Mouse (Mus musculus) thymus, postnatal 4 days (tissue): ENCODE measurements around the gene Aprt.

Experiments
- DNase-seq: peaks from one replicate; pipeline ENCODE4 v3.0.0; 2021

Gene Aprt

DNA sequence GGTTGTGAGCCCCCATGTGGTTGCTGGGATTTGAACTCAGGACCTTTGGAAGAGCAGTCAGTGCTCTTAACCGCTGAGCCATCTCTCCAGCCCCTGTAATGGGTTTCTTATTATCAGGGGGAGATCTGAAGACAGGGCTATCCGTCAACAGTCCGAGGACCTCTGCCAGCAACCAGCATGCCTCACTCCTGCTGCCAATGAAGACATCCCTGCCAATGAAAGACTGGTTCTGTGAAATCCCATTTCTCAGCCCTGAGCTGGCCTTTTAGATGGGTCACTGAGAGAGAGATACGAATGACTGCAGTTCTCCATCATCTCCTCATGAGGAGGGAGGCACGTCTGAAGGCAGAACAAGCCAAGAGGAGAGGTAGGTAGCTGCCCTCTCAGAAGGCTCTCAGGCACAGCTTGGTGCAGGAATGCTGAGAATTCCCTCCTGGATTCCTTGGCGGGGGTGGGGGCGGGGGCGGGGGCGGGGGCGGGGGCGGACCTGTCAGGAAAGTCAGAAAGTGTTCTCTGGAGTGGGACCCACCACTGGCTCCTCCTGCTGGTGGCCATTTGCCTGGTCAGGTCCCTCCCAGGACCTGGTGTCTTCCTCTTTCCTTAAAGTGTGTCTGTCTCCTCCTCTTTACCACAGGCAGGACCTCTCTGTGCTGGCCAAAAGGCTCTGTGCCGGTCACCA is 17.9 kb downstream of the Aprt start:
- no peak for DNase-seq

GRCm38 (mm10) chr8:122557248-122558038 is 19.3 kb downstream of the Aprt start:
- peak; percentile 61 for DNase-seq

DNA sequence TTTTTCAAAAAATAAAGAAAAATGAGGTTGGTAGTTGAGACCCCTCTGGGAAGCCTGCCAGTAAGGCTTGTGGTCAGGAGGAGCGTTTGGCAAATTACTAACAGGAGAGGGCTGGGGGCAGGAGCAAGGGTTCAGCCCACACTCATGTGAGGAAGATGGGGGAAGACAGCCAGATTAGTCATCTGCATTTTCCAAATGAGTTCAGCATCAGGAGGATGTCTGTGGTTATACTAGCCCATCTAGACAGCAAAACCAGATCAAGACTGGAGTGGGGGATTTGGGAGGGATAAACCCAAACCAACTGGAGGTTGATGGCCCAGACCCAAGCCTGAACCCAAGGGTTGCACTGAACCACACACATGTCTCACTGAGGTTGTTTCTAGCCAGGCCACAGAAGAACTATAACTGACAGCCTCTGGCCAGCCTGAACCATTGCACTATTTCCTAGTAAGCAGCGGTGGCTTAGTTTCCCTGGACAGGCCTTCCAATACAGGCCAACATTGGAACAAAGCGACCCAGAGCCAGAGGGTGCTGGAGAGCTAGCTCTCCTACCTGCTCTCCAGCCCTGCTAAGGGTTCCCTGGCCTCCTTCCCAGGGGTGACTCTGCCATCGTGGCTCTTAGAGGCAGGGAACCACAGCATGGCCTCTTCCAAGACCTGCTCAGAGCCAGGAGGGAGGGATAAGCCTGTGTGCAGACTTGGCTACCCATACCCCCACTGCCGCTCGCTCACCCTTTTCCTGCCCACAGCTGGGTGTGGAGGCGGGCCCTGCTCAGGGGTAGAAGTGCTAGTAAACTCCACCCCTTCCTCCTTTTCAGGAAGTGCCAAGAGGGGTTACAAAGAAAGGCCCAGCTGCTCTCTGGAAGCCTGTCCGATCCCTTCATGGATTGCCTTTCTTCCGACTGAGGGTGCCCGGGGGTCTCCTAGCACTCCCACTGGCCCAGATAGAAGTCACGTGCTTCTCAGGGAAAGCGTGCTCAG is 20.4 kb downstream of the Aprt start:
- DNase-seq: peak; percentile 88

DNA sequence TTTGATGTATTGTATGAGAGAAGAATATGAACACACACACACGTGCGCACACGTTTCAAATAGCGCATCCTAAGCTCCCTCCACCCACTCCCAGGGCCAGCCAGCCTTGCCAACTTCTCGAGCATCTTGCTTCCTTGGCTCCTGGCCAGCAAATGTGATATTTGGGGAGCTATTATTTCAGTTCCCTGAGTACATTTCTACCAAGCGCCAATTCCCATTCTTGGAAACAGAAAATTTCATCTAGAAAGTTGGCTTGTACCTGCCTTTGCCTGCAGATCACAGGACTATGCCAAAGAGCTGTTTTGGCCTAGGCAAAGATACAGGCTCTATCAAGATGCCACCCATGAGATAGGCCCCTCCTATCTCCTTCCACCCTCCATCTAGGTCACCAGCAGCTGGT is 21.9 kb downstream of the Aprt start:
- no peak for DNase-seq

DNA sequence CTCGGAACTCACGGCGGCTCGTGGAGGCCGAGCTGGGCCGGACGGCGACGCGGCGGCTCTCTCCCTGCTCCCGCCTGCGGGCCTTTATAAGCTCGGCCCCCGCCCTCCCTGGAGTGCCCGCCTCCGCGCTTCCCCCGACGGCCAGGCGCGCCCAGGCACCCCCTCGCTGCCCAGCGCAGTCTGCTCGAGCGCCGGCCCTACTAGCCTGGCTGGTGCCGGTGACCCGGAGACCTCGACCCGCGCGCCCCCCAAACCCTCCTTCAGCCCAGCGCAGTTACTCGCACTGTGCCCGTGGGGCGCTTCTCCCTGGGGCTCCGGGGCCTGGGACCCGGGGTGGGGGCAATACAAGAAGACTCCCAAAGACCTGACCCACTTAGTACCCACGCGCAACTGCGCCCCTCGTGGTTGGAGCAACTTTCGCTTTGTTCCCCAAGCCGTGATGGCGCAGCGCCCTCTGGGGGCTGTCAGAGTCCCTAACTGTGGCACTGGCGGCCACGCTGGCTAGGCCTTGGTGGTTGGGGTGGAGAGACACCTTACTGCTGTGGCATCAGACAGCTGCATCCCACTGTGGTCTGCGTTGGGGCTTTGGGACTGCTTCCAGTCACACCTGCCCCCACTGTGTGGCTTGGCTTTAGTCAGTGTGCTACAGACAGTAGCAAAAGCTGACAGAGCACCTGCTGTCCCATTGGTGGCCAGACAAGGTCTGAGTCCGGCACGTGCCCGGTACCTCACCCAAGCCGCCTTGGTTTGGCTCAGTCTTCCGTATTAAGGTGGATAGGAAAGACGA is 25.3 kb downstream of the Aprt start, which contains the start of gene Piezo1:
TSS of gene Piezo1 (minus strand) at position 65 of the 787 bp plus-strand sequence.
- DNase-seq: peak; percentile 99

GRCm38 (mm10) chr8:122550995-122551264 is 25.8 kb downstream of the Aprt start:
- no peak for DNase-seq

DNA sequence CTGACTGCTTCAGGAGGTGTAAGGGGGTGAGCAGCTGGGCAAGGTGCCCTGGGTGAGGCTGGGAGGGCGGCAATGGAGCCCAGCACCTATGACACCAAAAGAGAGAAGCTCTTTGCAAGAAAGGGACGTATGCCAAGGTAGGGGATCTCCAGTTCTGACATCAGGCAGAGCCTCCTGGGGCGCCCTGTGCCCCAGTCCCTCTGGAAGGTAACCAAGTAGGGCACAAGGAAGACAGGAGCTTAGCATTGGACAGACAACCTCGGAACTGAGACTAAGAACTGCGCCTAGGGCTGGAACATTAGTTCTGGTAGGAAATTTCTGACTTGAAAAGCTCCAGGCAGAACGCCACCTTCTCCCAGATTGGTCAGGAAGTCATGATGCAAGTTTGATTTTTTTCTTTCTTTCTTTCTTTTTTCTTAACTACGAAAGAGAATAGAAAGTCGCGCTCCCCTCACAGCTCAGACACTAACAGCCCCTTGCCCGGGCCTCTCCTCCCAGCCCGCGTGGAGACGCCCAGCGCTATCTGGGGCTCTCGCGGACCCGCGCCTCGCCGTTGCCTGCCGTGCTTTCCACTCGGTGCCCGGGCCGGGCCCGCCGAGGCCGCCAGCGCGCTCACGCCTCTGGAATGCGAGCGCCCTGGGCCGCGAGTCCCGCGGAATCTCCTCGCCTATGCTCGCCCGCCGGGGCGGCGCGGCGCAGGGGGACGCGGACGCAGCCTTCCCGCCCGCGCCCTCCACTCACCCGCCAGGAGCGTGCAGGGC is 26.3 kb downstream of the Aprt start:
- DNase-seq: peak; percentile 71

DNA sequence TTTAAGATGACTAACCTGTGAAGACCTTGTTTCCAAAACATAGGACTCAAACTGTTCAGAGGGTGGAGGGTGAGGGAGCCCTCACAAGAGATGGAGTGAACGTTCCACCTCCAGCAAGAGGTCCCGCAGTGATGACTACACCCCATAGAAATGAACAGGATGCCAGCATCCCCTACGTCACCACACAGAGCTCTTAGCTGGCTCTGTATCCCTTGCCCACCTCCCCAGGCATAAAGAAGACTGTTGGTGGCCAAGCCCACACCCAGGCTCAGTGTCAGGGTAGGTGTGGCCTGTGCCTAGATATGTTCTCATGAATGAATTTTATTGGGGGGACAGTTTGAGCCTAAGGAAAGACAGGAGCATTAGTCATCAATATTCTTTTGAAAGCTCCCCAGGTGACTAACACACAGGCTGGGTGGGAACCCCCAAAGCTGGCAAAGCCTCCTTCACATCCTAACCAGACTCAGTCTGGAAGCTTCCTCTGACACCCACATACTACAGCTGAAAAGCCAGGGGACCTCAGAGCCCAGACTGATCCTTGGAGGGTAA is 27.7 kb downstream of the Aprt start:
- DNase-seq: no peak

DNA sequence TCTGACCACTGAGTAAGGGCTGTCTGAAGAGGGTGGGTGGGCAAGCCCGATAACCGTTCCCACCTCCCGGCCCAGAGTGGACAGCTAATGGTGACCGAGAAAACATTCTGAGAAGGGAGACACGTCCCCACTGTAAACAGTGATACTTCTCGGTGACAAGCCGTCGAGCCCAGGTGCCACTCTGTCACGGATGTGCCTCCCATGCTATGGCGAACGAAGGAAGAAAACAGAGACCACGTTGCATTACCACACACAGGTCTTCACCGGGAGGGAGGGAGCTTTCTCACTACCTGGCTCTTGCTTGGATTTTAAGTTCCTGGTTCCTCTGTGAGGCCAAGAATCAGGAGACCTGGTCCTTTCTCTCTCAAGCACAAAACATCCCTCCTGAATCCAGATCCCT is 28.4 kb downstream of the Aprt start:
- DNase-seq: peak; percentile 59

- peak; percentile 64 for DNase-seq
These were observed 28.9 kb downstream of the Aprt start for GRCm38 (mm10) chr8:122547815-122548214.

- DNase-seq: no peak
These were observed 29.8 kb downstream of the Aprt start for GRCm38 (mm10) chr8:122546811-122547453.

- no peak for DNase-seq
These were observed 30.5 kb downstream of the Aprt start for GRCm38 (mm10) chr8:122546066-122546755.

GRCm38 (mm10) chr8:122544138-122544537 is 32.6 kb downstream of the Aprt start:
- DNase-seq: no peak

GRCm38 (mm10) chr8:122538310-122539076 is 38.2 kb downstream of the Aprt start:
- DNase-seq: no peak

DNA sequence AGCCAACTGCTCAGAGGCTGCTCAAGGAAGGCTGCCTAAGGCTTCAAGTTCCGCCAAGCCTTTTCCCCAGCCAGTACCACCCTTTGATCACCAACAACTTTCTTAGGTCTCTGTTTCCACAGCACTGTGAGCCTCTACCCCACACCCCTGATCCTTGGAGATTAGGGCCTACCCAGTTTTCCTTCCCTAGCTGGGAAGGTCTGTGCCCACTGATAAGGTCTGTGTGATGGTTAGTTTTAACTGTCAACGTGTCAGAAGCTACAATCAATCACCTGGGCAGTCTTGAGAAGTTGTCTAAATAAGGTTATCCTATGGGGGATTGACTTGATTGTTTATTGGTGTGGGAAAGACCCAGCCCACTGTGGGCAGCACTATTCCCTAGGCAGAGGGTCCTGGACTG is 38.9 kb downstream of the Aprt start:
- DNase-seq: no peak

- no peak for DNase-seq
These were observed 39.7 kb downstream of the Aprt start for GRCm38 (mm10) chr8:122537033-122537432.

GRCm38 (mm10) chr8:122531312-122531711 is 45.4 kb downstream of the Aprt start:
- DNase-seq: no peak

GRCm38 (mm10) chr8:122529159-122529558 is 47.5 kb downstream of the Aprt start:
- no peak for DNase-seq

- no peak for DNase-seq
These were observed 48.8 kb downstream of the Aprt start for GRCm38 (mm10) chr8:122527937-122528336.
